Mouse (Mus musculus) retina, adult 2 months (tissue): ENCODE measurements around the gene Plbd1.

ENCODE experiments used
- DNase-seq: peaks from one replicate; pipeline ENCODE4 v3.0.0-alpha.2; 2012; ENCODE audit warnings: low read depth, low spot score

The Plbd1 gene

DNA sequence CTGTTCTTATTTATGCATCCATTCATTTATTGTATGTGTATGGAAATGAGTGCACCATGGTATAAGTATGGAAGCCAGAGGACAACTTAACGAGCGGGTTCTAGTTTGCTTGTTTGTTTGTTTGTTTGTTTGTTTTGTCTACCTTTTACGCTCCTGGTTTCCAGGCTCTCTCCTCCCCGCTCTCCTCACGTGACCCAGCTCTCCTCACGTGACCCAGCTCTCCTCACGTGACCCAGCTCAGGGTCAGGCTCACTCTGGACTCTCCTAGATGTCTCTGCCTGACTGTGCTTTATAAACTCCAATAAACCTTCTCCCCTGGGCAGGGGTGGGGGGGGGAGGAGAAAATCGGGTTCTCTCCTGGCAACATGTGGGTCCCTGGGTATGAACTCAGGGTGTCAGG lies 11.1 kb downstream of the Plbd1 start:
- no peak for DNase-seq

DNA sequence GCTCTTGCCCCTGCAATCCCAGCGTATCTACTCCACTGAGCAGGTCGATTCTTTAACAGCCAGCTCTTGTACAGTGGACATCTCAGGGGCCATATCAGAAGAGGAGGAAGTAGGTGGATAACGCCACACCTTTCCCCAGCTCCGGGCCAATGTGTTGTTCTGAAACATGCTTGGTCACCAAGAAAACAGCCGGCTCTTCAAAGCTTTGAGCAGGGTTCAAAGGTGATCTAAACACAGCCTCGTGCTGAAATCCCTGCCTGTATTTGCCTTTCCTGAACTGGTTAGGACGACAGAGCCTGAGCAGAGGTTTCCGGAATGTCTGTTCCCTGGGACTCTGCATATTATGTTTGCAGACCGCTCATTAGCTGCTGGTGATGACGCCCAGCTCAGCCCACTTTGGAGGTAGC lies 14.3 kb downstream of the Plbd1 start:
- no peak for DNase-seq

DNA sequence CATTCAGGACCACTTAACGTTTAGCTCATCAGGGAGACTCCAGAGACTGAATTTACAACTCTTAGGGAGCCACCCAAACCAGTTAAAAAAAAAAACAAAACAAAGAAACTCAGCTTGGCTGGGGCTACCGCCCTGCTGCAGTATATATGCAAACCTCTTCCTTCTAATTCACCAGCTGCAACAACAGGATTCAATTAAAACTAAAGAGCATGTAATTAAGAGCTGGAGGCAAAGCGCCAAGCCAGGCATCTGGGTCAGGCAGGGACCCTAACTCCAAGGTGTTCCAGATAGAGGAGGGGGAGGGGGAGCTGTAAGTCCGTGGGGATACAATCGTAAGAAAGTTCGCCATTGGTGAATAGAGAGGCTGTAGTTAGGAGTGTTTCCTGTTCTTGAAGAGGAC lies 15.5 kb downstream of the Plbd1 start:
- no peak for DNase-seq

DNA sequence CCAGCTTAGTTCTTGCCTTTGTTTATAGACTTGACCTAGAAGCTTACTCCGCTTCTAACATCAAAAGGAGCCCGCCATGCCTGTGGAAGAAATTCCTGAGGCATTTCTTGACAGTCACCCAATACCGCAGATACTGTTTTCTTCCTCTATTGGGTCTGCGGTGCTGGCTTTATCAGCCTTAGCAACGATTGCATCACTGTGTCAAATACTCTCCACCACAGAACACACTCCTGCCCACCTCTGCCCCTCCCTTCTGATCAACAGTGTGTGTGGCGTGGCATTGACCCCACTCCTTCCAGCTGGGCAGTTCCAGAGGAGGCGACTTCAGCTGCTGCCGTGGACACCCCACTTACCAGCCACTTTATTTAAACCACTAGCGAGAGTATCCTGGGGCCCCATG lies 16.0 kb downstream of the Plbd1 start:
- DNase-seq: no peak

DNA sequence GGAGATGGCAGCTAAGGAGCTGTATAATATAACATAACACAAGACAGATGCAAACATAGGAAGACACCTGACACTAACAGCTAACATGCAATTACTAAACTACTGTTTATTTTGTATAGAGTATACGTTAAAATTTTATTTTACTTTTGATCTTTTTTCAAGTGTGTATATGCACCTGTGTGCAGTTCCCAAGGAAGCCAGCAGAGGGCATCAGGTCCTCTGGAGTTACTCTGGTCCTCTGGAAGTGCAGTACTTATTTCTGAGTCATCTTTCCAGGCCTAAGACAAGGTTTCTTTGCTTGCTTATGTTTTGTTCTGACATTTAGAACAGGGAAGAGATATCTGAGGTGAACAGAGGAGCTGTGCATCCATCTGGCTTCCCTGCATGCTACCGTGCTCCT lies 17.6 kb downstream of the Plbd1 start:
- no peak for DNase-seq

DNA sequence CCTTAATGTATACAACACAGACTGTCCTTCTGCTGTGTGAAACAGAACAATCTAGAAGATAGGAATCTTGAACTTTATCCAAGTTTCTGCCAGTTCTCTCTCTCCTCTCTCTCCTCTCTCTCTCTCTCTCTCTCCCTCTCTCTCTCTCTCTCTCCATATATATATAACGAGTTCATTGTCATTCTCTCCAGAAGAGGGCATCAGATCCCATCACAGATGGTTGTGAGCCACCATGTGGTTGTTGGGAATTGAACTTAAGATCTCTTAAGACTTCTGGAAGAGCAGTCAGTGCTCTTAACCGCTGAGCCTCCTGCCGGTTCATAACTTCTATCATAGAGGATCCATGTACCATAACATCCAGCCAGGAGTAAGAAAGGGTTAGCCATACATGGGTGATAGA lies 26.7 kb downstream of the Plbd1 start:
- DNase-seq: no peak

DNA sequence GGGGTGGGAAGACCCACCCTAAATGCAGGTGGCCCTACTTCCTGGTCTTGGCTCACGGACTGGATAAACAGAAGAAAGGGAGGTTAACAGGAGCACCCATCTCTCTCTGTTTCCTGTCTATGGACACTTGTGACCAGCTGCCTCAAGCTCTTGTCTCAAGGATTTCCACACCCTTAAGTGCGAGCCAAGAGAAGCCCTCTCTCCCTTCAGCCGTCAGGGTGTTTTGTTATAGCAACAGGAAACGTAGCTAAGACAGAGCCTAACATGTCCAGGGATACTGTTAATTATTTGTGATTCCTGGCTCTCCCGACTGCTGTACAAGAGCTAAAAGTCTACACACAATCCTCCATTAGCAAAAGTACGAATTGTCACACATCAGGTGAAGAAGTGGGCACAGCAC lies 28.0 kb downstream of the Plbd1 start:
- no peak for DNase-seq

DNA sequence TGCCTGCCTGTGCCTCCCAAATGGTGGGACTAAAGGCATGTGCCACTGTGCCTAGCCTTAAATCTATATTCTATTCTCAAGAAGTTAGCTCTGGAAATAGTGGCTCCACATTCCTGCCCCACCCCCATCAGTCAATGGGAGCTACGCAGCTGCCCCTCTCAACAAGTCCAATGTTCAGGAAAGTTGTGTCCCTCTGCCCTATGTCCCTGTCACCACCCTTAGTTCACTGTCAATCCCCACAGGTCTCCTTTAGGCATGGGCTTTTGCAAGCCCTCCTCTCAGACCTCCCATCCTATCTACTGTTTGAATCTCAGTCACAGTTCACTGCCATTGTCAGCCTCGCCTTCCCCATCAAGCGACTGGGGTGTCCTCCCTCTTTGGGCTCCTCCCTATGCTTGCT lies 28.6 kb downstream of the Plbd1 start:
- DNase-seq: no peak

DNA sequence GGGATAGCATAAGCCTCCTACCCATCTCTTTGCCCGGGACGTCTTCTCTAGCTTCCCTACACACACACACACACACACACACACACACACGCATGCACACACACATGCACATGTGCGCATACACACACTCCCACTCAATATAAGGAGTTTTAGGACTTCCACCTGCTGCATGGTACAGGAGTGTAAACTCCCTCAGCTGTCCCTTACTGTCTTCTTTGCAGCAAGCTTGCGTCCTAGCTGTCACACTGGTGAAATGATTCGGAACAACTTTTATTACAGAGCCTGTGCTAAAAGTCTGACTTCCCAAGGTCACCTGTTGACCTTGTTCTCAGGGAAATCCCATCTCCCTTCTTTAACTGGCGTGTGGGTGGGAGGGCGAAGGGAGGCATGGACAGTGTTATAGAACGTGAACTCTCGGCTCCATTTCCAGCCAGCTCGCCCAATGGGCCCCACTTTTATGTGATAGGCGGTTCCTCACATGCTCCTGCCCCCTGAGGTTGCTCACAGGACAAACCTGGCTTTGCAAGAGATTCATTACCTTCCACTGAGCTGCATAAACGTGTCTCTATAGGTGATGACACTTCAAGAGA lies 29.7 kb downstream of the Plbd1 start:
- no peak for DNase-seq

DNA sequence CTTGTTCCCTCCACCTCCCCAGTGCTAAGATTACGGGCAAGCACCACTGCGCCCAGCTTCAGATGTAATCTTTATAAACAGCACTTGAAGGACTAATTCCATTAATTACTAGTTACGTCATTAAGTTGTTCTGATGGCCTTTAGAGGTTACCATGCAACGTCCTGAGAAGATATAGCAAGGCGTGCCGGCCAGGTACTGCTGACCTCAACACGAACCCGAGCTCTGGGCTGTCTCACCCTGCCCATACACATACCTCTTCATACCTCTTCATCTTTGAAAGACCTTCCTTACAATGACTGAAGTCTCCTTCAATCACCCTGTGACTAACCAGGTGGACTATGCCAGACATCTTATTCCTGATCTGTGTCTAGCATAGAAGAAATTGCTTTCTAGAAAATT lies 30.2 kb downstream of the Plbd1 start:
- DNase-seq: no peak

DNA sequence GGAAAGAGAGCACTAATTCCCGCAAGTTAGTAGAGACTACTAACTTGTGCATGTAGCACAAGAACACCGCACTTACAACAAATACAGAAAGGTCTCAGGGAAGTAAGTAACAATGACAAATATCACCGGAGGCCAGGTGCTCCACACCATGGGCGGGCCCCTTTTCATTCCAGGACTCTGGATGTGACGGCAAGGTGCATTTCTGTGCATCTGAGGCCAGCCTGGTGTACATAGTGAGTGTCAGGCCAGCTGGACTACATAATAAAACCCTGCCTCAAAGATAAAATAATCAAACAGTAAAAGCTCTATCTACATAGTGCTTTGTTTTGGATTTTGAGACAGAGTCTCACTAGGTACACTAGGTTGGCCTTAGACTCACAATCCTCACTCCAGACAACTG lies 32.1 kb downstream of the Plbd1 start:
- DNase-seq: no peak

DNA sequence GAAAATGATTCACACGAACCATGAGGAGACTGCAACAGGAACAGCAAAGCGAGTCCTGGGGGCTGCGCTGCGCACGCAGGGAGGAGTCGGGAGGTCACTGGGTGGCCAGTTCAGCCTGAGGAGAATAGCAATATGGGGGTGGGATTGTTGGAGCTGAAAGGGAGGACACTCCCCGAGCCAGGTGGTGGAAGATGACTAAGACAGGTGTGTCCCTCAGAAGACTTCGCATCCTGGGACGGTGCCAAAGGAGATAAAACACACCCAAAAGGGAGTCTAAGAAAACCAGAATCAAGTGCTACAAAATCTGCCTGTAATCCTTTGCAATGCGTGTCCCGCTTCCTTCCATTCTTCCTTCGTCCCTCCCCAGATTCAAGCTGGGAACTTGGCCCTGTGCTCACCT lies 36.3 kb downstream of the Plbd1 start:
- no peak for DNase-seq

DNA sequence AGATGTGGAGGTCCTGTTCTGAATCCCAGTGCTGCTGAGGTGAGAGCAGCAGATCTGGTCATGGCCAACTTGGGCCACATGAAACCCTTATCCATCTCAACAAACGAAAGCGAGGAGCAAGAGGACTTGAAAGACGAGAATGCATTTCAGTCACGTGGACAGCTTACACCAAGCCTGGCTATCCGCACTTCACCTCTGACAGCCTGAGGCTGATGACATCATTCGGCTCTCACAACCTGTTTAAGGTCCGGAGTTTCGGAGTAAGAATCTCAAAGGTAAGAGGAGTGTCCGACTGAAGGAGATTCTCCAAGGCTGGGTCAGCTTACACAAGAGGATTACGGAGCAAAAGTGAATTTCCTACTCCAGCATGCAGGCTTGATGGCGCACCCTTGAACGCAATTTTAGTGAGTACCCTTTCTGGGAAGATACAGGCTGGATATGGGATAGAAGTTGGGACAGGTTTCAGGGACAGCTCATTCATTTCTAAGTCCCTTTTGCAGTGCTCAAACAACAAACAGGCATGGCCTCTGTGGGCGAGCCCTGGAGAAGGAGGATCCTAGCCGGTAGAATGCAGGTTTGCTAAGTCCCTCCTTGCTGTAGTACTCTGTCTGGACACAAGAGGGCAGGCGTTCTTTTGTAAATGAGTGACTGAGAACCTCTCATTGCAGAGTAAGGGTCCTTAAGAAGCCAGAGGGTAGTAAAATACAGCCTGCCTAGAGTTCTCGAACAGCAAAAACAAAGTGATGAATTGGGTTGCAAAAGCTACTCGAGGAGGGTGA lies 41.2 kb downstream of the Plbd1 start:
- peak; percentile 58 for DNase-seq

DNA sequence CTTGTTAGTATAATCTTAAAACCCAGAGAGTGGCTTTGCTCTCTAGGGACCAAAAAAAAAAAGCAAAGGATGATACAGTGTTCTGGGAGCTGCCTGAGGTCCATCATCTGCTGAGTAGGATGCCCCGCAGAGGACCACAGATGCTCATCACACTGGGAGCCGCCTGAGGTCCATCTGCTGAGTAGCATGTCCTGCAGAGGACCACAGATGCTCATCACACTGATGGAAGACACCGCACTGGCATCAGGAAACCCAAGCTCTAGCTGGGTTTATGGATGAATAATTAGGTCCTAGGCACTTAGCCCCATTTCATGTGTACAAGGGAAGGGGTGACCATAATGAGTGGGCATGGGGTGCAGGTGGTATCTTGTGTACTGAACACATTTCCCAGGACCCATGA lies 47.6 kb downstream of the Plbd1 start:
- no peak for DNase-seq

DNA sequence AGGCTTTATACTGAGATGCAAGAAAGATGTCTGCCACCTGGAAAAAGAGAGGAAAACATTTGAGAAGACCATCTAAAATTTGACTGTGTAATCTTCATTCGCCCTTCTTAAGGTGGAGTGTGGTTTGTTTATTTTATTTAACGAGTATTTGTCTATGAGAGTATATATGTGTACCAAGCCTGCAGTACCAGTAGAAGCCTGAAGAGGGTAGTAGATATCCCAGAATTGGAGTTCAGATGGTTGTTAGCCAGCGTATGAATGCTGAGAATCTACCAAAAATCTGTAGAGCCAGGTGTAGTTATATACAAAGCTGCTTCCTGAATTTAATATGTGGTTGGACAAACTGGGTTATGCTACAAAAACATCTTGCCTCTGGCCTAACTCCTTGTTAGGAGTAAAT lies 49.4 kb downstream of the Plbd1 start:
- DNase-seq: no peak

DNA sequence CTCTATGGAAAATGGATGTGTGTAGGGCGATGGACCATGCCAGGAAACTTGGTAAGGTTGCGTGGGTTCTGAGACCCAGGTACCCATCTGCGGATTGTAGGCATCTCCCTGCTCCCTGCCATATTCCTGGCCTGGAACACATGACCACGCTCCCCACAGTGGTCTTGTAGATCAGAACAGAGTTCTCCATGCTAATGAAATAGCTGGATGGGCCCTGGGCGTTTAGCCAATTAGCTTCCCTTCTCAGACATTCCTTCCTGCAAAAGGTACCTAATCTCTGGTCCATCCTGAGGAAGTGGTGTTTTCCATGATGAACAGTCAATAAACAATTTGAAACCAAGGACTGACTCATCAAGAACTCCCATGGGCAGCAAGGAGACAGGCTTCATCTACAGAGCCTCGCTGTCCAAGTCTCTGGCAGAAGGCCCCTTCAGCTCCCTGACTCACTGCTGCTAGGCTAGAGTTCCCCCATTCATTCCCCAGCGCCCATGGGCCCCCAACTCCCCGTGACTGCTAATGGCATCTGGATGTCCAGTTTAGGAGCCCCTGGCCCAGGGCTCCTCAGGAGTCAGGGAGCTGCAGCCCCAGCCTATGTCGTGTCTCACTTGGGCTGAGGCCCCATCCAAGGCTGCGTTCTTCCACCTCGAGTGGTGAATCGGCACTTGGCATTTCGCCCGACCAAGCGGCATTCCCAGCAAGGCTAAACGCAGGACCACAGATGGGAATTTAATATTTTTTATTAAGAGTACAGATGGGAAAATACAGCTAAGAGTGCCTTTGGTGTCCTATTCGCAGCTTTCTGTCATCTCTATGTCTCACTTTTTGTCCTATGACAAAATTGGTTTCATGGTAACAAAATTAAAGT lies 50.1 kb downstream of the Plbd1 start:
- no peak for DNase-seq

DNA sequence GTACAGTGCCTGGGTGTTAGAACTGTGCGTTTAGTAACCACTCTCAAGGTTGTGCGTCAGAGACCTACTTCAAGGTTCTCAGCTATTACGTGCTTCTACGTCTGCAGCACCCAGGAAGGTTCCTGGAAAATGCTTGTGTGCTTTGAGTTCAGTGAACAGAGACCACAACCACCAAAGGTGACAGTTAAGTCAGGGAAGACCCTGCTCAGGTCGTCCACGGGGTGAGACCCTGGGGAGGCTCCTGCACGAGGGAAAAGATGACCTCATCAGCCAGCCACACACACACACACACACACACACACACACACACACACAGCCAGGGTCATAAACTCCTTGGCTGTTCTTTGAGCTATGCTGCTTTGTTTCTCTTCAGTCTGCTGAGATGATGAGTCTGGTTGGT lies 59.1 kb downstream of the Plbd1 start:
- no peak for DNase-seq

DNA sequence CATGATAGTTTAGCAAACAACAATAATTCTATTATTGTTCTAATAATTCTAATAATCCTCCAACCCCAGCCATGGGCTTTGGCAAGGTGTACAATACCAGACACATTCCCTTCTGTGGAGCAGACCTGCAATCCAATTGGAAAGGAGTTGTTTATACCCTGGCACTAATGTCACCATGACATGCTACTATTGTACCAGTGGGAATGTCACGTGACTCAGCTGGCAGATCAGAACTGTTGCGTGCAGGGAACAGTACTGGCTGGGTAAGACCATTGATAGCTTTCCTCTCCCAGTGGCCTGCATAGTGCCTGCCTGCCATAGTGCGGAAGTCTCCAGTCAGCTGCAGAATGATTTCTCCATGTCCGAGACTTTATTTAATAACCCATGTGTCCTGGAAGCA lies 67.2 kb downstream of the Plbd1 start:
- DNase-seq: no peak

DNA sequence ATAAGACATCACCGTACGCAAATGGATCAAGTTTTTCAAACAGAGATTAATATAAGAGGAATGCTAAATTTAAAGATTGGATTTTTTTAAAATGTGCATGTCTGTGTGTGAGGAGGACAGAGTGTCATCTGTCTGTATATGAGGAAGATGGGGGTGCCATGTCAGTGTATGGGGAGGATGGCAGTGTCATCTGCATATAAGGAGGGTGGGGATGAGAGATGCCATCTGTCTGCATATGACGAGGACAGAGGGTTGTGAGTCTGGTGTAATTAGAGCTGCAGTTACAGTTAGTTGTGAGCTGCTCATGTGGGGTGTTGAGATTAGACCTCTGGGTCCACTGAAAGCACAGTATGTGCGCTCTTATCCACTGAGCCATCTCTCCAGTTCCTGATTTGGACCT lies 71.0 kb downstream of the Plbd1 start:
- DNase-seq: no peak

DNA sequence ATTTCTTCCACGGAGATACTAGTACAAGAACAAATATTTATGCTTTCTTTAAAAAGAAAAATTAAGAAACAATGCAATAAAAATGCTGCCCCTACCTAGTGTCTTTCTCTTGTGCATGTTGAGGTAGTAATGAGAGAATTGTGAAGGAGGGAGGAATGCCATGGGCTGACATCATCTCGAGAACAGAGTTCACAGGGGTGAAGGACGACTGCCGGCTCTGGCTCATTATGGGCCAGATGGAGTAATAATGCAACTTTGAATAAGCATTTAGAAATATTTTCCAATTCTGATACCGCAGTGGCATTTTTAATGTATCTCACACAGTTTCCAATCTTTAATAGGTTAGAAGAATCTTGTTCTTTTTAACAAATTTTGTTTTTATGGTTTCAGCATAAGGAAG lies 95.7 kb downstream of the Plbd1 start:
- DNase-seq: no peak
